Mouse (Mus musculus) megakaryocyte, embryonic 14.5 days (primary cell): ENCODE results near the gene Lzts2.

Source experiments
- FLI1 ChIP-seq: IDR thresholded peaks from 2 replicates; pipeline ENCODE4 v1.6.1; 2012; ENCODE audit warnings: low read length, inconsistent platforms, mixed read lengths
- GATA1 ChIP-seq: IDR thresholded peaks from 3 replicates; pipeline ENCODE4 v1.6.1; 2012; ENCODE audit warnings: mixed read lengths, low read length, inconsistent platforms, borderline replicate concordance

GRCm38 (mm10) chr19:45075323-45076035, 61.3 kb downstream of the Lzts2 start:
- TF ChIP-seq GATA1: no peak
- no peak for TF ChIP-seq FLI1
